Mouse (Mus musculus): Measurements from ENCODE around the gene Zfp85.
"Not testable (repeated sequence)": the region's sequence is repeated elsewhere in the genome, so short reads cannot be mapped to it uniquely, and the experiment has no call there.

Zfp85 gene

GRCm38 (mm10) chr13:67754333-67755306, at the start of gene Zfp85:
Gene Zfp85, minus strand, starts transcription at chr13:67755228.
- peak; percentile 56 for DNase-seq

- not testable (repeated sequence) for DNase-seq
Observed at GRCm38 (mm10) chr13:67799151-67799550, 44.1 kb upstream of the Zfp85 start.

GRCm38 (mm10) chr13:67798618-67799017, 43.6 kb upstream of the Zfp85 start:
- no peak for DNase-seq

- no peak for DNase-seq
Observed at GRCm38 (mm10) chr13:67791921-67792455, 37.0 kb upstream of the Zfp85 start.

GRCm38 (mm10) chr13:67779265-67780221, 24.5 kb upstream of the Zfp85 start, which contains the start of gene Zfp493:
Gene Zfp493, plus strand, starts transcription at chr13:67779693.
- peak; percentile 80 for DNase-seq

- DNase-seq: no peak
Observed at GRCm38 (mm10) chr13:67763031-67763768, 8.2 kb upstream of the Zfp85 start.

GRCm38 (mm10) chr13:67759966-67760365, 4.9 kb upstream of the Zfp85 start:
- DNase-seq: no peak

GRCm38 (mm10) chr13:67755761-67756160, 733 bp upstream of the Zfp85 start:
- DNase-seq: no peak

GRCm38 (mm10) chr13:67743896-67744295, 11.1 kb downstream of the Zfp85 start:
- DNase-seq: no peak

- DNase-seq: no peak
Observed at GRCm38 (mm10) chr13:67742941-67743340, 12.1 kb downstream of the Zfp85 start.

- not testable (repeated sequence) for DNase-seq
Observed at GRCm38 (mm10) chr13:67734391-67734790, 20.6 kb downstream of the Zfp85 start.

GRCm38 (mm10) chr13:67729441-67729840, 25.6 kb downstream of the Zfp85 start:
- DNase-seq: peak; percentile 57

- DNase-seq: peak; percentile 71
Observed at GRCm38 (mm10) chr13:67728641-67729318, 26.2 kb downstream of the Zfp85 start, which contains the start of gene Zfp65. Gene Zfp65, minus strand, starts transcription at chr13:67729173.

GRCm38 (mm10) chr13:67728106-67728505, 26.9 kb downstream of the Zfp85 start:
- no peak for DNase-seq

GRCm38 (mm10) chr13:67725331-67725730, 29.7 kb downstream of the Zfp85 start:
- DNase-seq: peak; percentile 13

GRCm38 (mm10) chr13:67723848-67724479, 31.1 kb downstream of the Zfp85 start:
- DNase-seq: peak; percentile 93
